Mouse (Mus musculus): ENCODE measurements at regions not wholly inside any gene's neighbourhood (a gene's known extent, or its start where the extent isn't known, plus 50 kb on each side); places are given as distances from the start of the nearest gene placed in this dataset.

- peak in 1 of 2 experiments; percentile 2 for DNase-seq (ENCODE audit: low spot score in 2 of 2)
These were observed 364.9 kb upstream of the Fmr1 start for GRCm38 (mm10) chrX:68313486-68313885.

Measured in thymus, postnatal 10 days (tissue).